Mouse (Mus musculus): Measurements from ENCODE around the gene Polr2i.

GRCm38 (mm10) chr7:30217277-30217676 is 14.5 kb upstream of the Polr2i start:
- no peak for TF ChIP-seq MAX (IDR thresholded peaks at IDR 0.05; ENCODE audit: low read depth)
- TF ChIP-seq POLR2A (IDR thresholded peaks at IDR 0.05; ENCODE audit: insufficient read length, low read depth), result no peak
- TF ChIP-seq REST (IDR thresholded peaks at IDR 0.05; ENCODE audit: insufficient read depth, insufficient read length), result no peak
- no peak for TF ChIP-seq TCF12 (IDR thresholded peaks at IDR 0.05; ENCODE audit: insufficient read depth, poor library complexity, severe bottlenecking)
- TF ChIP-seq SRF (IDR thresholded peaks at IDR 0.05; ENCODE audit: control insufficient read depth, insufficient read length, low read depth), result no peak
- TF ChIP-seq MYOD1 (IDR thresholded peaks at IDR 0.05; ENCODE audit: control insufficient read depth in 1 of 3, insufficient read length in 2 of 3, low read depth in 2 of 3), result no peak
- no peak for TF ChIP-seq USF1 (IDR thresholded peaks at IDR 0.05; ENCODE audit: low read depth)
- no peak for TF ChIP-seq TCF3 (IDR thresholded peaks at IDR 0.05; ENCODE audit: insufficient read length, low read depth)
- TF ChIP-seq E2F4 (IDR thresholded peaks at IDR 0.05; ENCODE audit: insufficient read depth), result no peak
- TF ChIP-seq MYOG (IDR thresholded peaks at IDR 0.05; ENCODE audit: control insufficient read depth in 1 of 3, insufficient read depth in 1 of 3, insufficient read length in 2 of 3, low read depth in 2 of 3), result no peak
- no peak for TF ChIP-seq POLR2AphosphoS2 (IDR thresholded peaks at IDR 0.05; ENCODE audit: insufficient read length, low read depth)
- no peak for TF ChIP-seq CEBPB (IDR thresholded peaks at IDR 0.05; ENCODE audit: insufficient read depth, poor library complexity, severe bottlenecking)

All from myocyte (in vitro differentiated cells).